Mouse (Mus musculus): ENCODE results near the gene Sh3tc1.

- TF ChIP-seq CTCF (IDR thresholded peaks at IDR 0.05; ENCODE audit: low read depth) (no peak), EP300 (IDR thresholded peaks at IDR 0.05; ENCODE audit: low read depth) (no peak)
These were observed 36.0 kb downstream of the Sh3tc1 start for GRCm38 (mm10) chr5:35703814-35704213.

All from heart, postnatal 0 days (tissue).